Mouse (Mus musculus) embryonic facial prominence, embryonic 12.5 days (tissue): ENCODE data around the gene Dnajc22. TPM values are rescaled to one million over a fixed set of nuclear protein-coding genes. Genes with fewer than 3 reads are reported as not detected.
A peak's percentile ranks its signal among the peaks of the same experiment; 100 is the strongest.

Experiments used
- ATAC-seq: fragments of 200-750 bp; cut with Nextera tagmentation; 2 replicates; pipeline ENCODE4 v1.8.0; 2017; ENCODE audit not compliant: insufficient number of reproducible peaks, insufficient read depth, low FRiP score, low TSS enrichment
- H3K27ac ChIP-seq: fragments of 300-500 bp; sonication (generic); 2 replicates; pipeline ENCODE4 v1.5.1; 2016; ENCODE audit warnings: mild to moderate bottlenecking
- H3K27me3 ChIP-seq: fragments of 300-500 bp; sonication (generic); 2 replicates; pipeline ENCODE4 v1.6.1; 2016; ENCODE audit warnings: mild to moderate bottlenecking, moderate library complexity
- H3K36me3 ChIP-seq: fragments of 300-500 bp; sonication (generic); 2 replicates; pipeline ENCODE4 v1.6.1; 2016; ENCODE audit warnings: mild to moderate bottlenecking
- H3K4me1 ChIP-seq: fragments of 300-500 bp; sonication (generic); 2 replicates; pipeline ENCODE4 v1.6.1; 2016
- H3K4me2 ChIP-seq: fragments of 300-500 bp; sonication (generic); replicated peaks from 2 replicates; pipeline ENCODE4 v1.6.1; 2016; ENCODE audit warnings: mild to moderate bottlenecking, moderate library complexity
- H3K4me3 ChIP-seq: fragments of 300-500 bp; sonication (generic); 2 replicates; pipeline ENCODE4 v1.5.1; 2016; ENCODE audit warnings: mild to moderate bottlenecking
- H3K9ac ChIP-seq: fragments of 300-500 bp; sonication (generic); 2 replicates; pipeline ENCODE4 v1.6.1; 2016; ENCODE audit warnings: mild to moderate bottlenecking, moderate library complexity
- H3K9me3 ChIP-seq: fragments of 300-500 bp; sonication (generic); 2 replicates; pipeline ENCODE4 v1.6.1; 2016; ENCODE audit warnings: mild to moderate bottlenecking, moderate library complexity
- WGBS: fragments of 180-500 bp; shearing (Covaris S2); methylation state at CpG from one replicate; pipeline ENCODE4 v1.1.7; 2016; 5-methylcytosine and 5-hydroxymethylcytosine counted together
- polyA plus RNA-seq: library from polyadenylated mRNA; unstranded; fragments of >200 nt; fragmentation: Nextera tagmentation; extraction: Ambion mirVana; gene quantifications from 2 replicates; pipeline ENCODE4 v1.2.1, GENCODE M21; 2016

The Dnajc22 gene
- polyA plus RNA-seq, 1 experiment from 2014 or later: 0.70 TPM

DNA sequence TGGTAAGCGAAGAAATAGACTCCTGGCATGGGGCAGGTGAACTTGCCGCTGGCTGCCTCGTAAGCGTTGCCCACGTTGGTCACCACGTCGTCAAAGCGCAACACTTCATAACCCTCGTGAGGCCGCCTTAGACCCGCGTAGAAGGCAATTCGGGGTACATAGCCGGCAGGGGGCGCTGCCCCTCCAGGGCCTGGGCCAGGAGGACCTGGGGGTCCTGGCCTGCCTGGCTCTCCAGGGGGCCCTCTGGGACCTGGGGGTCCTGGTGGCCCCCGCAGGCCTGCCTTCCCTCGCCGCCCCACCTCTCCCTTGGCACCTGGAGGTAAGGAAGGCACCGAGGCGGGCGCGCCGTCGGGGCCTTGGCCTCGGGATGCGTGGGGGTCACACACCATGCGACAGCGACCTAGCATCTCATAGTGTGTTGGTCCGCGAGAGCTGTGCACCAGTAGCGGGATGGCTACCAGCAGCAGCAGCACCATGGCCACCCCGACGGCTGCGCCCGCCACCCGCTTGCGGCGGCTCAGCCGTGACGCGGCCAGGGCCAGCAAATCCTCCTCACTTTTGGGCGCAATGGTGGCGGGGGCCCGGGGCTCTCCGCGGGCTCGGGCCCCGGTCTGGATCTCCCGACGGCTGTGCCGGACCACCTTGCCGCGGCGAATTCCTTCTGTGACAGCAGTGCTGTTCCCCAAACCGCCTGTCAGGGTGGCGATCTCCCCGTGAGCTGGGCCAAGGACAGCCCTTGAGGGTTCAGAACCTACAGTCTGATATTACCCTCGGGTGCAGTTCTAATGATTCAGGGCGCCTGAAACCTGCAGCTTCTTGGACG lies 5.5 kb upstream of the Dnajc22 start, which contains the start of gene C1ql4:
Gene C1ql4 (minus strand): TSS at position 565 of the 823 bp plus-strand sequence.
- Histone ChIP-seq H3K9ac (0 out of 2 replicates have a peak within 1 kb of the TSS, but pooled peaks have one; percentile 15), H3K27ac (no peak within 1 kb of the TSS), H3K4me2 (peak within 1 kb of the TSS; percentile 41), H3K27me3 (peaks cover 91% of the 10 kb centered on the region), H3K4me3 (peak within 1 kb of the TSS; percentile 18; the same call in 1 of the 2 replicates), H3K36me3 (peaks cover 9% of the 10 kb centered on the region), H3K9me3 (no peaks in the 10 kb centered on the region), H3K4me1 (peaks cover 22% of the 10 kb centered on the region; the same call in 1 of the 2 replicates)
- no peak for ATAC-seq
- WGBS: 8% methylated on average over 60 of the region's 60 CpGs

DNA sequence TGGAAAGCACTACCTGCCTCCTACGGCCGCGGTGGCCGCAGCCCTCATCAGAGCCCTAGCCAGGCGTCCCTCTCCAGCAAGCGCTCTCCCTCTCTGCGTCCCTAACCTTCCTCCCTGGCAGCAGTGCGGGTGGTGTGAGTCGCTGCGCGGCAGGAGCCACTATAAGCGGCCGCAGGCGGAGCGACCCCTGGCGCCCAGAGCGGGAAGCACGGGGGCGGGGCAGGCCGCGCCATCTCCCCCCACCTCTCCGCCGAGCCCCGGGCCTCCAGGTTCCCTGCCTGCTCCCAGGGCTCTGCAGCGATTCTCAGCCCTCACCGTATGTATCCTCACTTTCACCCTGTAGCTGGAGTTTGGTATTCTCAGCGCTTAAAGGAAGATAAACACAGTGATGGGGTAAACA lies 4.7 kb upstream of the Dnajc22 start:
- 1% methylated on average over 27 of the region's 27 CpGs for WGBS
- Histone ChIP-seq H3K4me2 (peak overlapping the region; percentile 41), H3K4me3 (peak overlapping the region; percentile 18; the same call in 1 of the 2 replicates), H3K27me3 (peaks cover 99% of the 10 kb centered on the region), H3K36me3 (peaks cover under 1% of the 10 kb centered on the region; the same call in 1 of the 2 replicates), H3K9ac (0 out of 2 replicates have a peak overlapping the region, but pooled peaks have one; percentile 15), H3K4me1 (peaks cover 25% of the 10 kb centered on the region), H3K9me3 (no peaks in the 10 kb centered on the region), H3K27ac (no peak overlapping the region)
- ATAC-seq: no peak

DNA sequence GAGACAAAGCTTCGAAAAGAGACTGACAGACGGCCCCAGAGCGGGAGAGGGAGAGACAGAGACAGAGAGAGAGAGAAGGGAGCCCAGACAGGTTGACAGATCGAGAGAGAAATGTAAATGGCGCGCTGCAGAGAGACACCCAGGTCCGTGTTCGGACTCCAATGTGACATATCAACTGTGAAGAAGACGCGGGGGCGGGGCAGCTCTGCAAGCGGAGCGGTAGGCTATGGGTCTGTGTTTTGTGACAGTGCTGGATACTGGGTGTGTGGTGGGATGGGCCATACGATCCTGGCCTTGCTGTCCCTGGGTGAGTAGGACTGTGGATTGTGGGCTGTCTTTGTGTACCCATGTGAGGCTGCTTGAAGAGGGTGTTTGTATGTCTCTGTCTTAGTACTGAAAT lies 3.9 kb upstream of the Dnajc22 start:
- no peaks in the 10 kb centered on the region for H3K9me3 ChIP-seq
- no peak overlapping the region for H3K27ac ChIP-seq
- H3K4me1 ChIP-seq: peaks cover 28% of the 10 kb centered on the region
- H3K4me3 ChIP-seq: no peak overlapping the region
- 0 out of 2 replicates have a peak overlapping the region, but pooled peaks have one; percentile 41 for H3K4me2 ChIP-seq
- no peak overlapping the region for H3K9ac ChIP-seq
- peaks cover 99% of the 10 kb centered on the region for H3K27me3 ChIP-seq
- no peak for ATAC-seq
- 11% methylated on average over 14 of the region's 14 CpGs for WGBS
- no peaks in the 10 kb centered on the region for H3K36me3 ChIP-seq

DNA sequence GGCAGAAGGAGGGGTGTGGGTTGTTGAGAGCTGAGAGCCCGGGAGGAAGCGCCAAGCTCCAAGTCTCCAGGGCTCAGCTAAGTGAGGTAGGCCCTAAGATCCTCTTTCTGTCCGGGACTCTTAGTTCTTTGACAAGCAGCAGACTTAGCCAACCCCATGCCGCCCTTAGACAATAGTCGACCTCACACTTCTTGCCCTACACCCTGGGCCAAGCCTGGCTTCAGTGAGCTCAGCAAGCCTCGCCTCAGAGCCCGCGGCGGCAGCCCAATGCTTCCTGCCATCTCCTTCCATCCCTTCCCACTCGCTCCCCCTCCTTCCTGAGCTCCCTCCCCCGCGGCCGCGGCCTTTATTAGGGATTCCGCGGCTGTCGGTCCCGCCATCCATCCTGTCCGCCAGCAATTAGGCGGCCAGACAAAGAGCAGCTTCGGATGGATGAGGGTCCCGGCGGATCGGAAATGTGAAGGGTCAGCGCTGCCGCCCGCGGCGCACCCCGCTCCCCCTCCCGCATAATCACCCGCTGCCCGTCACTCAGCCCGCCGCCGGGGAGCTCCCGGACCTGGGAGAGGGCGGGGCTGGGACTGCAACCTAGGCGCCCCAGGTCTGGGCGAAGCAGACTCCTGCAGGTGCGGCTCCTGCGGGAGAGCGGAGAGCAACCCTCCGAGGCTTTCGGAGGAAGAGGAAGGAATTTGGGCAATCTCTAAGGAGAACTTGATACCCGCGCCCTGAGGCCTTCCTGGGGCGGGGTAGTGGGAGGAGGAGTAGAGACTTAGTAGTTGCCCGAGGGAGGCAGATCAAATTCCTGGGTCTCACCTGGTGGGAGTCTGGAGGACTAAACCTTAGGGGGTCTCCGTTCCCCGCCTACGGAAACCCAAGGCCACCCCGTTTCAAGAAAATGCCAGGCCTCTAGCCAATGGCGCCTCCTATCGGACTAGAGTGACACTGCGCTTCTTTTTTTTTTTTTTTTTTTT lies 605 bp downstream of the Dnajc22 start:
- Histone ChIP-seq H3K4me2 (peak overlapping the region; percentile 85), H3K4me1 (peaks cover 51% of the 10 kb centered on the region), H3K27me3 (peaks cover 96% of the 10 kb centered on the region), H3K36me3 (no peaks in the 10 kb centered on the region), H3K9me3 (no peaks in the 10 kb centered on the region), H3K4me3 (peak overlapping the region; percentile 43), H3K27ac (no peak overlapping the region), H3K9ac (peak overlapping the region; percentile 42)
- 1% methylated on average over 56 of the region's 56 CpGs for WGBS
- ATAC-seq: no peak

DNA sequence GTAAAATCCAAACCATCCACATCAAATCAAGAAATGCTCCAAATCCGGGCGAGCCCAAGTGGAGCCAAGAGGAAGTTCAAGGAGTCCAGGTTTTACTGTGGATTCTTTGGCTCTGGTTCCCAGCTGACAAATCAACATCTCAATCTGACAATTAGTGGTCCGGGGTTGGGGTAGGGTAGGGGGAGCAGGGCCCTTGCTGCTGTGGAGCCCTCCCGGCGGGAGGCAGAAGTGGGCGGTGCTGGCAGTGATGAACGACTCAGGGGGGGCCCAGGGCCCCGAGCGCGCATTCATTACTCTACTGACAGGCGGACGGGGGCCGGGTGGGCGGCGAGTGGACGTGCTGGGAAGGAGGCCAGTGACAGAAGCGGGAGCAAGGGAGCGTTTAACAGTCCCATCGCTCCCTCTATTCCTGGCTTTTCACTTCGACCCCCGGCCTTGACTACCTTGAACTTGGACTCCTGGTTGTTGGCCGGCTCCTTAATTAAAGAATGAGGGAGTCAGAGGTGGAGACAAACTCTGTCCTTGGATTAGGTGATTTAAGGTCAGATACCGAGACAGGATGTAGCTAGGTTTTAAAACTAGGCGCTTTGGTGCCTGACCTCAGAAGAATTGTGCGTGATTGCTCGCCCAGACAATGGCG lies 1.8 kb downstream of the Dnajc22 start:
- no peaks in the 10 kb centered on the region for H3K36me3 ChIP-seq
- WGBS: 2% methylated on average over 27 of the region's 27 CpGs
- H3K4me1 ChIP-seq: peaks cover 48% of the 10 kb centered on the region
- no peaks in the 10 kb centered on the region for H3K9me3 ChIP-seq
- no peak for ATAC-seq
- no peak overlapping the region for H3K9ac ChIP-seq
- H3K4me3 ChIP-seq: 0 out of 2 replicates have a peak overlapping the region, but pooled peaks have one; percentile 1
- H3K27ac ChIP-seq: no peak overlapping the region
- H3K4me2 ChIP-seq: peak overlapping the region; percentile 21; the same call in 1 of the 2 replicates
- peaks cover 96% of the 10 kb centered on the region for H3K27me3 ChIP-seq

DNA sequence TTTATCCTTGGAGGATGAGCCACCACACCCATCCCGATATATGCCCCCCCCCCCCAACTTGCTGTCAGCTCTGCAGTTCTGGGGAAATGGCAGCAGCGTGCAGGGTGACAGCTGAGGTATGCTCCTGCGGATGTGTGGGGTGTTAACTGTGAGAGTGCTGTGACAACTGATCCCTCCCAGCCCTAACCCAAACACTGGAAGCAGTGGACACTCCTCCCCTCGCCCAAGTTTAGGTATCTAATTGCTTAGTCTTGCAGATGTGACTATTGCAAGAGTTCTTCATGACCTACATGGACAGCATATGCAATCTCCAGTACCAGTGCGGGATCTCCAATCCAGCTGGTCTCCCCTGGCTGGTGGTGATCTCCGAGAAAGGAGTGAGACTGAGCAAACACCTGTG lies 2.4 kb downstream of the Dnajc22 start:
- ATAC-seq: no peak
- Histone ChIP-seq H3K4me3 (no peak overlapping the region), H3K4me1 (peaks cover 48% of the 10 kb centered on the region)

DNA sequence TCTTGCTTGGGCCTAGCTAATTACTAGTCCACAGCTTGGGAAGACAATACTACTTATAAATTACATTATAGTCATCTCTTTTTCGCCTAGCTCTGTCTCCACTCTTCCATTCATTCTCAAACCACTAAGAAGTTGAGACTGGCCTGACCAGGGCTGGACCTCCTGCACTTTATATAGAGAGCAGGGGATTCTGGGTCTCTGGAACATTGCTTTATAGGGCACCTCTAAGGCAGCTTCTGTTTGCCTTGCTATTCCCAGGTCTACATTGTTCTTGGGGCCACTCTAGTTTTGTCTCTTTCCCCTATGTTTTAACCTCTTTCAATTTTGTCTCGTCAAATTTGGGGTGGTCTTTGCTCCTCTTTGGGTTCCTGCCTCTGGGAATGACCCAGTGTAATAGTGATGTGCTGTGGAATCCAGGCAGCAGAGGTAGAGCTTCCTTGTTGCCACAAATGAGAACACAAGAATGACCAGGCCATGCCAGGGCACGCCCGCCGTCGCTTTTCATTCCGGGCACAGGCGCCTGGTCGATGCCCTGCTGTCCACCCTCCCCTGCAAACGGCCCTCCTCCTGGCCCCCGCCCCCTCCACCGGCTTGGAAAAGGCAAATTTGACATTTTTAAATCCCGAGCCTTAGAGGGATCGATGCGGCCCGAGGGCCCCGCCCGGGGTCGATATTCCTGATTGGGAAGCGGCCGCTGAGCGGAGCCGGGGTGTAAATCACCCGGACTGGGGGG lies 3.3 kb downstream of the Dnajc22 start:
- H3K36me3 ChIP-seq: no peaks in the 10 kb centered on the region
- peaks cover 48% of the 10 kb centered on the region for H3K4me1 ChIP-seq
- no peak overlapping the region for H3K27ac ChIP-seq
- no peaks in the 10 kb centered on the region for H3K9me3 ChIP-seq
- 2% methylated on average over 24 of the region's 24 CpGs for WGBS
- H3K27me3 ChIP-seq: peaks cover 88% of the 10 kb centered on the region
- ATAC-seq: no peak
- H3K4me2 ChIP-seq: peak overlapping the region; percentile 75
- peak overlapping the region; percentile 42 for H3K4me3 ChIP-seq
- peak overlapping the region; percentile 42 for H3K9ac ChIP-seq

More for the DNA sequence above, 2.4 kb downstream of the Dnajc22 start:
- Histone ChIP-seq H3K4me2 (no peak overlapping the region; the same call in 1 of the 2 replicates), H3K9ac (no peak overlapping the region), H3K27me3 (peaks cover 96% of the 10 kb centered on the region), H3K27ac (no peak overlapping the region), H3K36me3 (no peaks in the 10 kb centered on the region), H3K9me3 (no peaks in the 10 kb centered on the region)
- 4% methylated on average over 6 of the region's 6 CpGs for WGBS

DNA sequence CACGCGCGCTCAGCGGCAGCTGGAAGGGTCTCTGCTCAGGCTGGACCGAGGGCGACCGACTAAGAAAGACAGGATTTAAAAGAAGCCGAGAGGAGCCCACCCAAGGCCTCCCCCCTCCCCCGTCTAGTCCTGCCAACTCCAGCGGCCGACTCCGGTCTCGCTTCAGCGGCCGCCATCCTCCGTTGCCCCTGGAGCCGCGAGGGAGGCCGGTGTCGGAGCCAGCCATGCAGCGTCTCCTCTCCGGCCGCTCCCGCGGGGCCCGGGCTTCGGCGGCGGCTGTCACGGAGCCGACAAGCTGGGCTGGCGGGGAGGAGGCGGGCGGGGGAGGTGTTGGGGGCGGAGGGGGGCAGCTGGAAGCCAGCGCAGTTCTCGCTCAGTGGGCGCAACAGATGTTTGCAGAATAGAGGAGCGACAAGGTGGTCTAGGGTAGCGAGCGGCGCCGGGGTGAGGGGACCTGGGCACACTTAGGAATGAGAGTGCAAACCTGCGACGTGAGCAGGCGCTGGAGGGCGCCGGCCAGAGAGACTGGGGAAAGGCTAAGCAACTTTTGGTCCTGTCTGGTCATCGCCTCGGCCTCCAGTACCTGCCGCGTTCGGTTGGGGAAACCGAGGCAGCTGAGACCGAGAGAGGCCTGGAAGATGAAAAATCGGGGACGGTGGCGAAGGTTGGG lies 4.0 kb downstream of the Dnajc22 start:
- no peak for ATAC-seq
- WGBS: 1% methylated on average over 52 of the region's 58 CpGs
- peaks cover 48% of the 10 kb centered on the region for H3K4me1 ChIP-seq
- H3K9me3 ChIP-seq: no peaks in the 10 kb centered on the region
- H3K4me2 ChIP-seq: peak overlapping the region; percentile 75
- H3K27ac ChIP-seq: no peak overlapping the region
- peaks cover 81% of the 10 kb centered on the region for H3K27me3 ChIP-seq
- H3K36me3 ChIP-seq: no peaks in the 10 kb centered on the region
- peak overlapping the region; percentile 42 for H3K9ac ChIP-seq
- peak overlapping the region; percentile 42 for H3K4me3 ChIP-seq

DNA sequence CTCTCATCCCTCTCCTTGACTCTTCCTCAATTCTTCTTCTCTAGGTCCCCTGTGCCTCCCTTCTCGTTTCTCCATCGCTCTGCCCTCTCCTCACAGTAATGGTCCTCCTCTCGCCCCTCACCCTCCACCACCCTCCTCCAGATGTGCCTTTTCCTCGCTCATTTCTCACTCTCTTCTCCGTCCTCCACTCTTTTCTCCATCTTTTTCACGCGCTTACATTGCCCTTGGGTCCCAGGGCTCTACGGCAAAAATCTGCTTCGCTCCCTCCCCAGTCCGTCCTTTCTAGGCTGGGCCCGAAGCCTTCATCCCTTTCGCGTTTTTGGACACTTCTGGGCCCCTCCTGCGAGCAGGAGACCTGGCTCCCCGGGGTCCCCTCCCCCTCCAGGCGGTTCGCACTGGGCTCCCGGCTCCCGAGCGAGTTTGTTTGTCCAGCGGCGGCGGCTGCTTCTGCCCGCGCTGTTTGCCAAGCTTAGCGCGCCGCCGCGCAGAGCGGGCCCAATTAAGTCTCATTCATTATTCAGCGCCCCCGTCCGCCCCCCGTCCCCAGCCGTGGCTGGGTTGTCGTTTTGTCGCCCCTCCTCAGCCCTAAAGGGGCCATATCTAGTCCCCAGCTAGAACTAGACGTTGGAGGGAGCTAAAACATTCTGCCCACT lies 5.0 kb downstream of the Dnajc22 start:
- no peak for ATAC-seq
- Histone ChIP-seq H3K27ac (no peak overlapping the region), H3K4me2 (peak overlapping the region; percentile 75), H3K4me1 (peaks cover 47% of the 10 kb centered on the region), H3K36me3 (no peaks in the 10 kb centered on the region), H3K9me3 (no peaks in the 10 kb centered on the region), H3K9ac (peak overlapping the region; percentile 40), H3K27me3 (peaks cover 71% of the 10 kb centered on the region), H3K4me3 (peak overlapping the region; percentile 42)
- under 1% methylated on average over 39 of the region's 39 CpGs for whole genome bisulfite sequencing

DNA sequence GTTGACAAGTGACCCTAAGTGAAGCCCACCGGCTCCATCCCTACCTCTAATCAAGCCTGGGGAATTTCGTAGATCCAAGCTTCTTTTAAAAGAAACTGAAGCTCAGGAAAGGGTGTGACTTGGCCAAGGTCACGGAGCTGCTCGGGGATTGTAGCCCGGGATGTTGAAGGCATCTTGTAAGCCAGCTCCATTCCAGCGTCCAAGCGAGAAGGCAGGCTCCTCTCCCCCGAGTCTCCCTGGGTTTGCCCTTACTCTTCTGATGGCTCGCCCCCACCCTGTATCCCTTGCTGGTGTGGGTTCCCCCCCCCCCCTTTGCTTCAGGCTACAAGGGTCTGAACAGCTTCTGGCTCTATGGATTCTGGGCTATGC lies 5.5 kb downstream of the Dnajc22 start:
- peaks cover 66% of the 10 kb centered on the region for H3K27me3 ChIP-seq
- peak overlapping the region; percentile 42 for H3K4me3 ChIP-seq
- no peak for ATAC-seq
- H3K36me3 ChIP-seq: no peaks in the 10 kb centered on the region
- H3K27ac ChIP-seq: no peak overlapping the region
- H3K9ac ChIP-seq: no peak overlapping the region
- H3K4me2 ChIP-seq: peak overlapping the region; percentile 75
- 1% methylated on average over 9 of the region's 9 CpGs for WGBS
- peaks cover 42% of the 10 kb centered on the region for H3K4me1 ChIP-seq
- no peaks in the 10 kb centered on the region for H3K9me3 ChIP-seq
